Mouse (Mus musculus) embryonic facial prominence, embryonic 15.5 days (tissue): ENCODE results near the gene St13. TPM values are rescaled to one million over a fixed set of nuclear protein-coding genes. Genes with fewer than 3 reads are reported as not detected.
A peak's percentile ranks its signal among the peaks of the same experiment; 100 is the strongest.

Experiments used
- ATAC-seq: fragments of 200-750 bp; cut with Nextera tagmentation; 2 replicates; pipeline ENCODE4 v1.8.0; 2017; ENCODE audit warnings: low read depth, moderate TSS enrichment; ENCODE audit not compliant: insufficient number of reproducible peaks, low FRiP score, low TSS enrichment
- H3K27ac ChIP-seq: fragments of 300-500 bp; sonication (generic); replicated peaks from 2 replicates; pipeline ENCODE4 v1.5.1; 2015; ENCODE audit warnings: mild to moderate bottlenecking, inconsistent platforms
- H3K27me3 ChIP-seq: fragments of 300-500 bp; sonication (generic); 2 replicates; pipeline ENCODE4 v1.6.1; 2015; ENCODE audit warnings: inconsistent platforms
- H3K36me3 ChIP-seq: fragments of 300-500 bp; sonication (generic); 2 replicates; pipeline ENCODE4 v1.6.1; 2015; ENCODE audit warnings: mild to moderate bottlenecking, inconsistent platforms
- H3K4me1 ChIP-seq: fragments of 300-500 bp; sonication (generic); 2 replicates; pipeline ENCODE4 v1.6.1; 2015; ENCODE audit warnings: inconsistent platforms
- H3K4me2 ChIP-seq: fragments of 300-500 bp; sonication (generic); replicated peaks from 2 replicates; pipeline ENCODE4 v1.6.1; 2015; ENCODE audit warnings: mild to moderate bottlenecking, inconsistent platforms
- H3K4me3 ChIP-seq: fragments of 300-500 bp; sonication (generic); replicated peaks from 2 replicates; pipeline ENCODE4 v1.5.1; 2015; ENCODE audit warnings: mild to moderate bottlenecking, inconsistent platforms
- H3K9ac ChIP-seq: fragments of 300-500 bp; sonication (generic); 2 replicates; pipeline ENCODE4 v1.6.1; 2015; ENCODE audit warnings: inconsistent platforms
- H3K9me3 ChIP-seq: fragments of 300-500 bp; sonication (generic); replicated peaks from 2 replicates; pipeline ENCODE4 v1.6.1; 2016; ENCODE audit warnings: inconsistent platforms
- WGBS: fragments of 180-500 bp; shearing (Covaris S2); methylation state at CpG from one replicate; pipeline ENCODE4 v1.1.7; 2015; 5-methylcytosine and 5-hydroxymethylcytosine counted together
- polyA plus RNA-seq: library from polyadenylated mRNA; unstranded; fragments of >200 nt; fragmentation: Nextera tagmentation; extraction: Ambion mirVana; gene quantifications from 2 replicates; pipeline ENCODE4 v1.2.1, GENCODE M21; 2015

St13 gene
- polyA plus RNA-seq, 1 experiment from 2014 or later: 153 TPM

GRCm38 (mm10) chr15:81350401-81350800, 49.5 kb downstream of the St13 start:
- H3K36me3 ChIP-seq: 0 out of 2 replicates have a peak, but pooled peaks cover 3% of the 10 kb centered on the region
- peaks cover 17% of the 10 kb centered on the region for H3K4me1 ChIP-seq
- H3K9ac ChIP-seq: no peak overlapping the region
- H3K27ac ChIP-seq: peak overlapping the region; percentile 22
- ATAC-seq: no peak
- H3K9me3 ChIP-seq: no peaks in the 10 kb centered on the region
- H3K4me2 ChIP-seq: no peak overlapping the region
- H3K27me3 ChIP-seq: no peaks in the 10 kb centered on the region
- 53% methylated on average over 1 of the region's 1 CpGs for WGBS
- H3K4me3 ChIP-seq: no peak overlapping the region

- 29% methylated on average over 2 of the region's 2 CpGs for WGBS
- Histone ChIP-seq H3K9me3 (no peaks in the 10 kb centered on the region), H3K27me3 (no peaks in the 10 kb centered on the region), H3K27ac (0 out of 2 replicates have a peak overlapping the region, but pooled peaks have one; percentile 4), H3K9ac (no peak overlapping the region), H3K4me1 (peaks cover 17% of the 10 kb centered on the region), H3K4me2 (no peak overlapping the region), H3K36me3 (peaks cover 6% of the 10 kb centered on the region), H3K4me3 (no peak overlapping the region)
- no peak for ATAC-seq
Observed at GRCm38 (mm10) chr15:81348366-81348765, 51.5 kb downstream of the St13 start.

- no peak overlapping the region for H3K9ac ChIP-seq
- no peak for ATAC-seq
Observed at GRCm38 (mm10) chr15:81347466-81347865, 52.4 kb downstream of the St13 start.

GRCm38 (mm10) chr15:81341426-81341825, 58.5 kb downstream of the St13 start:
- 81% methylated on average over 2 of the region's 2 CpGs for WGBS
- Histone ChIP-seq H3K27me3 (no peaks in the 10 kb centered on the region), H3K27ac (no peak overlapping the region), H3K4me1 (no peaks in the 10 kb centered on the region), H3K9me3 (no peaks in the 10 kb centered on the region), H3K4me2 (no peak overlapping the region), H3K4me3 (no peak overlapping the region), H3K9ac (no peak overlapping the region), H3K36me3 (peaks cover 42% of the 10 kb centered on the region)
- no peak for ATAC-seq

More at GRCm38 (mm10) chr15:81347466-81347865, 52.4 kb downstream of the St13 start:
- H3K27ac ChIP-seq: no peak overlapping the region
- H3K9me3 ChIP-seq: no peaks in the 10 kb centered on the region
- H3K36me3 ChIP-seq: peaks cover 14% of the 10 kb centered on the region
- WGBS: 82% methylated on average over 2 of the region's 2 CpGs
- no peak overlapping the region for H3K4me3 ChIP-seq
- H3K27me3 ChIP-seq: no peaks in the 10 kb centered on the region
- H3K4me2 ChIP-seq: no peak overlapping the region
- H3K4me1 ChIP-seq: peaks cover 17% of the 10 kb centered on the region

- no peak overlapping the region for H3K9ac ChIP-seq
- no peaks in the 10 kb centered on the region for H3K27me3 ChIP-seq
- no peak overlapping the region for H3K4me3 ChIP-seq
- H3K36me3 ChIP-seq: peaks cover 63% of the 10 kb centered on the region
- H3K27ac ChIP-seq: no peak overlapping the region
- no peaks in the 10 kb centered on the region for H3K9me3 ChIP-seq
- no peaks in the 10 kb centered on the region for H3K4me1 ChIP-seq
- no peak overlapping the region for H3K4me2 ChIP-seq
- WGBS: 98% methylated on average over 3 of the region's 3 CpGs
- no peak for ATAC-seq
Observed at GRCm38 (mm10) chr15:81339158-81339557, 60.7 kb downstream of the St13 start.

- 88% methylated on average over 5 of the region's 5 CpGs for WGBS
- no peak overlapping the region for H3K4me2 ChIP-seq
- H3K9ac ChIP-seq: no peak overlapping the region
- ATAC-seq: no peak
- no peak overlapping the region for H3K4me3 ChIP-seq
- peaks cover 69% of the 10 kb centered on the region for H3K36me3 ChIP-seq
- no peaks in the 10 kb centered on the region for H3K27me3 ChIP-seq
- H3K4me1 ChIP-seq: no peaks in the 10 kb centered on the region
- no peak overlapping the region for H3K27ac ChIP-seq
- no peaks in the 10 kb centered on the region for H3K9me3 ChIP-seq
Observed at GRCm38 (mm10) chr15:81336466-81336865, 63.4 kb downstream of the St13 start.

- 92% methylated on average over 4 of the region's 4 CpGs for WGBS
- no peak for ATAC-seq
- H3K27me3 ChIP-seq: no peaks in the 10 kb centered on the region
- H3K4me3 ChIP-seq: no peak overlapping the region
- H3K4me1 ChIP-seq: no peaks in the 10 kb centered on the region
- no peak overlapping the region for H3K4me2 ChIP-seq
- H3K9ac ChIP-seq: no peak overlapping the region
- H3K27ac ChIP-seq: no peak overlapping the region
- H3K9me3 ChIP-seq: no peaks in the 10 kb centered on the region
- H3K36me3 ChIP-seq: peaks cover 73% of the 10 kb centered on the region
Observed at GRCm38 (mm10) chr15:81332517-81332916, 67.4 kb downstream of the St13 start.

GRCm38 (mm10) chr15:81330816-81331433, 69.0 kb downstream of the St13 start:
- Histone ChIP-seq H3K36me3 (peaks cover 73% of the 10 kb centered on the region), H3K27me3 (no peaks in the 10 kb centered on the region), H3K4me1 (no peaks in the 10 kb centered on the region), H3K9me3 (no peaks in the 10 kb centered on the region), H3K4me2 (no peak overlapping the region), H3K4me3 (no peak overlapping the region), H3K9ac (no peak overlapping the region), H3K27ac (no peak overlapping the region)
- no peak for ATAC-seq
- 62% methylated on average over 3 of the region's 3 CpGs for WGBS

GRCm38 (mm10) chr15:81329721-81330369, 70.0 kb downstream of the St13 start:
- peaks cover 71% of the 10 kb centered on the region for H3K36me3 ChIP-seq
- no peaks in the 10 kb centered on the region for H3K9me3 ChIP-seq
- no peak overlapping the region for H3K4me2 ChIP-seq
- H3K4me3 ChIP-seq: no peak overlapping the region
- no peaks in the 10 kb centered on the region for H3K4me1 ChIP-seq
- H3K27ac ChIP-seq: no peak overlapping the region
- 33% methylated on average over 5 of the region's 5 CpGs for WGBS
- H3K27me3 ChIP-seq: no peaks in the 10 kb centered on the region
- no peak overlapping the region for H3K9ac ChIP-seq
- ATAC-seq: no peak

- H3K27me3 ChIP-seq: no peaks in the 10 kb centered on the region
- H3K4me3 ChIP-seq: no peak overlapping the region
- no peak overlapping the region for H3K4me2 ChIP-seq
- H3K4me1 ChIP-seq: no peaks in the 10 kb centered on the region
- no peak overlapping the region for H3K9ac ChIP-seq
- no peak overlapping the region for H3K27ac ChIP-seq
- 85% methylated on average over 7 of the region's 7 CpGs for WGBS
- no peak for ATAC-seq
- H3K36me3 ChIP-seq: peaks cover 55% of the 10 kb centered on the region
- no peaks in the 10 kb centered on the region for H3K9me3 ChIP-seq
Observed at GRCm38 (mm10) chr15:81327501-81327900, 72.4 kb downstream of the St13 start.

GRCm38 (mm10) chr15:81324979-81325378, 74.9 kb downstream of the St13 start:
- Histone ChIP-seq H3K9me3 (no peaks in the 10 kb centered on the region), H3K4me1 (no peaks in the 10 kb centered on the region), H3K36me3 (peaks cover 71% of the 10 kb centered on the region), H3K9ac (no peak overlapping the region), H3K4me3 (no peak overlapping the region), H3K27ac (0 out of 2 replicates have a peak overlapping the region, but pooled peaks have one; percentile 22), H3K4me2 (no peak overlapping the region), H3K27me3 (no peaks in the 10 kb centered on the region)
- no peak for ATAC-seq
- 46% methylated on average over 4 of the region's 4 CpGs for WGBS

- Histone ChIP-seq H3K27me3 (no peaks in the 10 kb centered on the region), H3K36me3 (peaks cover 71% of the 10 kb centered on the region), H3K4me1 (no peaks in the 10 kb centered on the region), H3K9ac (no peak overlapping the region), H3K9me3 (no peaks in the 10 kb centered on the region), H3K4me3 (no peak overlapping the region), H3K4me2 (no peak overlapping the region), H3K27ac (no peak overlapping the region)
- 90% methylated on average over 3 of the region's 3 CpGs for WGBS
- ATAC-seq: no peak
Observed at GRCm38 (mm10) chr15:81320137-81320536, 79.7 kb downstream of the St13 start.
